Mouse (Mus musculus) adrenal gland, postnatal 25 days (tissue): Measurements from ENCODE around the gene Paox. TPM values are rescaled to one million over a fixed set of nuclear protein-coding genes. Genes with fewer than 3 reads are reported as not detected.

Experiments used
- DNase-seq: peaks from one replicate; pipeline ENCODE4 v3.0.0; 2021; ENCODE audit warnings: mixed read lengths
- total RNA-seq: library from RNA; stranded (reverse); gene quantifications from 2 replicates; pipeline ENCODE4 v1.2.3, GENCODE M21; 2021

Paox gene
- total RNA-seq, 1 experiment from 2014 or later = 30.3 TPM

- no peak for DNase-seq
Measured at GRCm38 (mm10) chr7:140172936-140173335, 57.3 kb downstream of the Paox start, which contains the start of gene Olfr523. Gene Olfr523 (plus strand): TSS chr7:140173217.

GRCm38 (mm10) chr7:140179176-140179575, 63.6 kb downstream of the Paox start:
- DNase-seq = no peak

DNA sequence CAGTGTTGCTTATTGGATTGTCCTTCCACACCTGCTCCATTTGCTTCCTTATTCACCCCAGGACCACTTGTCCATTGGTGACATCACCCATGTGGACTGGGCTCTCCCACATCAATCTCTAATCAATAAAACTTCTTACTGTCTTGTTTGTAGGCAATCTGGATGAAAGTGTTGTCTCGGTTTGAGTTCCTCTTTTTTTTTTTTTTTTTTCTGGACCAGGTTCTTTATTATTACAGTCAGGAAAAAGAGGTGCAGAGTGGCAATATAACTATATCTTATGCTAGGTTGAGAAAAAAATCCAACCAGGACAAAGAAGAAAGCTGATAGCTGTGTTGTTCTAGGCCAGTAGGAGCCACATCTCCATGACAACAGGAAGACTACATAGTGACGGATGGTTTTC, 65.1 kb downstream of the Paox start:
- no peak for DNase-seq

DNA sequence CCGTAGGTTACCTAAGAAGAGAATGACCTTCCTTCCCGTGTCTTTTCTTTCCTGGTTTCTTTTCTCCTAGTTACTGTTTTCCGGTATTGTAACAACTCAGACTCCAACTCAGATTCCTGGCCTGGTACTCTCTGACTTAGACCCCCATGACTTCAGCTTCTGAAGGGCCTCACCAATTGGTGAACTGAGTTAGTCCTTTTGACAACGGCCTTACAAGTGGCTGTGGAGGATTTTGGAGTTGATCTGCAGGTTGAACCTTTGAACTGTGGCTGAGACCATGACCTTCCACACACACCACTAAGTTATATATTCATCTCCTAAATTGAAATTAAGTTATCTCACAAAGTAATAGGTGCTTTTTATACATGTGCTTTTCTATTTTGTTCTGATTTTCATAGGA, 68.6 kb downstream of the Paox start:
- no peak for DNase-seq

Other genes with a start within 250 kb of the Paox start
- gene Kndc1, start 221.1 kb upstream of the Paox start, total RNA-seq = 0.57 and 1.1 TPM in 2 replicates
- not detected in 2 replicates for gene Utf1, start 172.0 kb upstream of the Paox start, total RNA-seq
- 0.61 TPM in 1 of 2 replicates, not detected in the other for gene 6430531B16Rik, start 137.0 kb upstream of the Paox start, total RNA-seq
- gene Adam8, start 123.2 kb upstream of the Paox start, total RNA-seq = 1.9 and 2.1 TPM in 2 replicates
- gene Zfp511, start 79.4 kb upstream of the Paox start, total RNA-seq = 24.5 and 26.2 TPM in 2 replicates
- gene Tubgcp2, start 79.1 kb upstream of the Paox start, total RNA-seq = 21.1 and 31.8 TPM in 2 replicates
- not detected in 2 replicates for gene Msx3, start 66.7 kb upstream of the Paox start, total RNA-seq
- gene Caly, start 33.3 kb upstream of the Paox start, total RNA-seq = 5.8 and 6.1 TPM in 2 replicates
- not detected in 2 replicates for gene Prap1, start 22.4 kb upstream of the Paox start, total RNA-seq
- gene Fuom, start 13.4 kb upstream of the Paox start, total RNA-seq = 68.5 and 85.2 TPM in 2 replicates
- gene Echs1, start 677 bp downstream of the Paox start, total RNA-seq = 435 and 524 TPM in 2 replicates
- 35.9 and 39.5 TPM in 2 replicates for gene Mtg1, start 21.8 kb downstream of the Paox start, total RNA-seq
- 0.76 and 0.79 TPM in 2 replicates for gene Sprn, start 39.1 kb downstream of the Paox start, total RNA-seq
- not detected in 2 replicates for gene Olfr522, start 49.0 kb downstream of the Paox start, total RNA-seq
- gene Olfr523, start 57.4 kb downstream of the Paox start, total RNA-seq = not detected in 2 replicates
- not detected in 2 replicates for gene Olfr524, start 90.2 kb downstream of the Paox start, total RNA-seq
- gene Cd163l1, start 102.5 kb downstream of the Paox start, total RNA-seq = not detected in 2 replicates
- not detected in 2 replicates for gene 5830411N06Rik, start 131.5 kb downstream of the Paox start, total RNA-seq
- gene Olfr525, start 205.1 kb downstream of the Paox start, total RNA-seq = not detected in 2 replicates
- gene Olfr527, start 218.2 kb downstream of the Paox start, total RNA-seq = not detected in 2 replicates
- gene Olfr60, start 245.9 kb downstream of the Paox start, total RNA-seq = not detected in 2 replicates